Mouse (Mus musculus): Measurements from ENCODE around the gene Denr. TPM values are rescaled to one million over a fixed set of nuclear protein-coding genes. Genes with fewer than 3 reads are reported as not detected.

The Denr gene
- polyA plus RNA-seq, 1 experiment from 2014 or later: 166 TPM

- 90% methylated on average over 5 of the region's 5 CpGs for WGBS
- H3K27ac ChIP-seq (ENCODE audit: low read depth, low read length): no peak overlapping the region
- no peak for ATAC-seq (replicated peaks; ENCODE audit: low FRiP score)
- H3K4me2 ChIP-seq (ENCODE audit: low read depth, low read length, severe bottlenecking): no peak overlapping the region
- no peaks in the 10 kb centered on the region for H3K4me1 ChIP-seq (replicated peaks; ENCODE audit: control insufficient read depth, insufficient read depth, low read length)
- H3K4me3 ChIP-seq (ENCODE audit: low read depth, low read length): no peak overlapping the region
- no peaks in the 10 kb centered on the region for H3K36me3 ChIP-seq (ENCODE audit: control insufficient read depth, insufficient read depth, low read length)
- H3K9me3 ChIP-seq (ENCODE audit: control insufficient read depth, low read length): no peaks in the 10 kb centered on the region
- H3K9ac ChIP-seq (ENCODE audit: low read length): no peak overlapping the region
- DNase-seq (ENCODE audit: low spot score): no peak
- no peaks in the 10 kb centered on the region for H3K27me3 ChIP-seq (ENCODE audit: control insufficient read depth, insufficient read depth, low read length)
Observed at GRCm38 (mm10) chr5:123893520-123893919, 13.5 kb upstream of the Denr start.

- Histone ChIP-seq H3K9me3 (ENCODE audit: control insufficient read depth, low read length) (no peaks in the 10 kb centered on the region), H3K27me3 (ENCODE audit: control insufficient read depth, insufficient read depth, low read length) (no peaks in the 10 kb centered on the region), H3K4me1 (replicated peaks; ENCODE audit: control insufficient read depth, insufficient read depth, low read length) (no peaks in the 10 kb centered on the region), H3K4me2 (ENCODE audit: low read depth, low read length, severe bottlenecking) (no peak overlapping the region), H3K4me3 (ENCODE audit: low read depth, low read length) (no peak overlapping the region), H3K9ac (ENCODE audit: low read length) (no peak overlapping the region), H3K27ac (ENCODE audit: low read depth, low read length) (no peak overlapping the region), H3K36me3 (ENCODE audit: control insufficient read depth, insufficient read depth, low read length) (no peaks in the 10 kb centered on the region)
- no peak for DNase-seq (ENCODE audit: low spot score)
- 90% methylated on average over 11 of the region's 11 CpGs for WGBS
- ATAC-seq (replicated peaks; ENCODE audit: low FRiP score): no peak
Observed at GRCm38 (mm10) chr5:123896395-123896794, 10.6 kb upstream of the Denr start.

- Histone ChIP-seq H3K9ac (ENCODE audit: low read length) (no peak overlapping the region), H3K27me3 (ENCODE audit: control insufficient read depth, insufficient read depth, low read length) (no peaks in the 10 kb centered on the region), H3K4me3 (ENCODE audit: low read depth, low read length) (no peak overlapping the region), H3K36me3 (ENCODE audit: control insufficient read depth, insufficient read depth, low read length) (no peaks in the 10 kb centered on the region), H3K4me2 (ENCODE audit: low read depth, low read length, severe bottlenecking) (no peak overlapping the region), H3K4me1 (replicated peaks; ENCODE audit: control insufficient read depth, insufficient read depth, low read length) (no peaks in the 10 kb centered on the region), H3K27ac (ENCODE audit: low read depth, low read length) (no peak overlapping the region), H3K9me3 (ENCODE audit: control insufficient read depth, low read length) (no peaks in the 10 kb centered on the region)
- no peak for DNase-seq (ENCODE audit: low spot score)
- 88% methylated on average over 13 of the region's 13 CpGs for WGBS
- ATAC-seq (replicated peaks; ENCODE audit: low FRiP score): no peak
Observed at GRCm38 (mm10) chr5:123897352-123897751, 9.6 kb upstream of the Denr start.

DNA sequence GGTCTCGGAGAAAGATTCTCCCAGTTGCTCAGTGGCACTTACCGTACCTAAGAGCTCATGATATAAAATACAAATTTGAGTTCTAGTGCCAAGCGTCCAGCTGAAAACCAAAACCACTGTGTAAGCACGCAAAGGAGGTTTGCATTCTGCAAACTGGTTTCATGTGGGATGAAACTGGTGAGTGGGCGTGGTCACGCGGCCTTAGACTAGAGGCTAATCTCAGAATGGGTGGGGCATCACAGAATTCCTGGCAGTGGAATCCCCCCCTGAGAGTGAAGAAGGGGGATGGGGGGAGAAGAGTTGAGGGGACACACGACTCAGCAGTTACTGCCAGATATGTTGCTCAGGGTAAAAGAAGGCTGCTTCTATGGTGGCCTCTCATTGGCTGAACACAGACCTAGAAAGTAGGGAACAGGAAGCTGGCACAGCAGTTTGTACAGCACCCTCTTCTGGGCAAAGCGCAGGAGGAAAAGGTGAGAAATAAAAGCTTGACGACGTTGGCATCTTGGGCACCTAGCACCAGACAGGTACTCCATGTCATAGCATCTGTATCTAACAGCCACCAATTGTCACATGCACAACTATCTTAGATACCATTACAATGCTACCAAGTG, 2.8 kb upstream of the Denr start:
- ATAC-seq (replicated peaks; ENCODE audit: low FRiP score): no peak
- WGBS: 75% methylated on average over 11 of the region's 11 CpGs
- DNase-seq (ENCODE audit: low spot score): no peak
- peaks cover 11% of the 10 kb centered on the region; the same call in 1 of the 2 replicates for H3K4me1 ChIP-seq (replicated peaks; ENCODE audit: control insufficient read depth, insufficient read depth, low read length)
- H3K27ac ChIP-seq (ENCODE audit: low read depth, low read length): no peak overlapping the region
- no peaks in the 10 kb centered on the region for H3K36me3 ChIP-seq (ENCODE audit: control insufficient read depth, insufficient read depth, low read length)
- H3K4me3 ChIP-seq (ENCODE audit: low read depth, low read length): no peak overlapping the region
- H3K9ac ChIP-seq (ENCODE audit: low read length): no peak overlapping the region
- no peaks in the 10 kb centered on the region for H3K9me3 ChIP-seq (ENCODE audit: control insufficient read depth, low read length)
- H3K4me2 ChIP-seq (ENCODE audit: low read depth, low read length, severe bottlenecking): no peak overlapping the region
- no peaks in the 10 kb centered on the region for H3K27me3 ChIP-seq (ENCODE audit: control insufficient read depth, insufficient read depth, low read length)

DNA sequence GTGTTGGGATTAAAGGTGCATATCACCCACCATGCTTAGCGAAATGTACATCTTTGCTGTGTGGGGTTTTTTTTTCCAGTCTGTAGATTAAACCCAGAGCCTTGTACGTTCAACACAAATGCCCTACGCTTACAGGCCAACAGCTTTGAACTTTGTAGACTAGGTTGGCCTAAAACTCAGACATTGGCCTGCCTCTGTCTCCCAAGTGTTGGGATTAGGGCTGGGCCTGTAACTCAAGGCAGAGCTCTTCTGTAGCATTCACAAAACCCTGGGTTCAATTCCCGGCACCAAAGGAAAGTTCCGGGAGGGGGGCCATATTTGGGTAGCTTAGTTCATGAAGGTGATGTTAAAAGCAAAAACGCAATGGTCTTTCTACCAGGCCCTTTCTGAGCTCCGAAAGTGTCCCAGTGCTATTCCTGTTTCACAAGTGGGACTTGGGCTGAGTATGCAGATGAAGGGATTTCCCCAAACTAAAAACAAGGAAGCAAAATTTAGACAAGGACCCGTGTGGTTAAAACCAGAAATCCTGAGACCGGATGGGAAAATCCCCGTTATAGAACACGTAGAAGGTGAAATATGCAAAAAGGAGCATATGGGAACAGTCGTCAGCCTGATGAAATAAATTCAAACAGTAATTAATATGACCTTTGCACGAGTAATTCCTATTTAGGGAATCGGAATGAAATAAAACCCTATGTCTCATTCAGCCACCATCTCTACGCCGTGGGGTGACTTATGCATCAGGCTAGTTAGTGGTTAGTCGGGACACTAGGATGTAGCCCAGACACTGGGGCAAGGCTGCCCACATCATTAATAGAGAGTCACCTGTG, 614 bp upstream of the Denr start:
- no peak overlapping the region for H3K9ac ChIP-seq (ENCODE audit: low read length)
- H3K27me3 ChIP-seq (ENCODE audit: control insufficient read depth, insufficient read depth, low read length): no peaks in the 10 kb centered on the region
- DNase-seq (ENCODE audit: low spot score) (no peak), ATAC-seq (replicated peaks; ENCODE audit: low FRiP score) (no peak)
- peaks cover 11% of the 10 kb centered on the region; the same call in 1 of the 2 replicates for H3K4me1 ChIP-seq (replicated peaks; ENCODE audit: control insufficient read depth, insufficient read depth, low read length)
- peaks cover 3% of the 10 kb centered on the region; the same call in 1 of the 2 replicates for H3K36me3 ChIP-seq (ENCODE audit: control insufficient read depth, insufficient read depth, low read length)
- WGBS: 74% methylated on average over 17 of the region's 17 CpGs
- no peaks in the 10 kb centered on the region for H3K9me3 ChIP-seq (ENCODE audit: control insufficient read depth, low read length)
- H3K4me3 ChIP-seq (ENCODE audit: low read depth, low read length): no peak overlapping the region; the same call in 1 of the 2 replicates
- no peak overlapping the region for H3K27ac ChIP-seq (ENCODE audit: low read depth, low read length)
- no peak overlapping the region; the same call in 1 of the 2 replicates for H3K4me2 ChIP-seq (ENCODE audit: low read depth, low read length, severe bottlenecking)

DNA sequence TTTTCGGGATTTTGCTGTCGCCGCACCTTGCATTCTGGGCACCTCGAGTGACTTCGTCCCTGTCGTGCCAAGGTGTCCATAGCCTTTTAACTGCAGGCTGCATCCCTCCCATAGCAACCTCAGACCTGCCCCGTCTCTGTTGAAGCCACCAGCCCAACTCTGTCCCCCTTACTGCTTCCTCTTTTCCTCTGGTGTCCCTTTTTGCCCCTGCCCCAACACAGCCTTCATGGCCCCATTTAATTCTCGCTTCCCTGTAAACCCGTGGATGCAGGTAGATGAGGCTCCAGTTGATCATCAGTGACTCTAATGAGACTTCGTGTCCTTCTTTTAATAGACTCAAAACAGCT, 629 bp downstream of the Denr start:
- Histone ChIP-seq H3K9ac (ENCODE audit: low read length) (peak overlapping the region; percentile 97), H3K27ac (ENCODE audit: low read depth, low read length) (no peak overlapping the region; the same call in 1 of the 2 replicates), H3K27me3 (ENCODE audit: control insufficient read depth, insufficient read depth, low read length) (no peaks in the 10 kb centered on the region), H3K9me3 (ENCODE audit: control insufficient read depth, low read length) (no peaks in the 10 kb centered on the region), H3K36me3 (ENCODE audit: control insufficient read depth, insufficient read depth, low read length) (peaks cover 3% of the 10 kb centered on the region; the same call in 1 of the 2 replicates), H3K4me3 (ENCODE audit: low read depth, low read length) (peak overlapping the region; percentile 97), H3K4me1 (replicated peaks; ENCODE audit: control insufficient read depth, insufficient read depth, low read length) (peaks cover 11% of the 10 kb centered on the region; the same call in 1 of the 2 replicates), H3K4me2 (ENCODE audit: low read depth, low read length, severe bottlenecking) (peak overlapping the region; percentile 88)
- ATAC-seq (replicated peaks; ENCODE audit: low FRiP score) (no peak), DNase-seq (ENCODE audit: low spot score) (no peak)
- WGBS: 6% methylated on average over 10 of the region's 10 CpGs

DNA sequence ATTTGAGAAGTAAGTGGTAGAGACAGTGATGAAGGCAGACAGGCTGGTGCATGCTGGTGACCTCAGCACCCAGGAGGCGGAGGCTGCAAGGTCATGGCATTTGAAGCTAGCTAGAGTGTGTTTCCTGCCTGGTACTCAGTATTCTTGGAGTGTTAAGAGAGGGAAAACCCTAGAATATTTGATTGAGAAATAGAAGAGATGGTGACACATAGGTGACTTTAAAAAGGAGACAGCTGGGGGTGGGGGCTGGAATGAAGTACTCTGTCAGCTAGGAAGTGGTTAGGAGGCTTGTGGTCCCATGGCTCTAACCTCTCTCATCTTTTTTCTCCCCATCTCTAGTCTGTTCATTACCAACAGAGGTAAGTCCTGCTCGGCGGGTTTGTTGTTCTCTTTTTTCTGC, 7.9 kb downstream of the Denr start:
- H3K36me3 ChIP-seq (ENCODE audit: control insufficient read depth, insufficient read depth, low read length): peaks cover 9% of the 10 kb centered on the region; the same call in 1 of the 2 replicates
- H3K9me3 ChIP-seq (ENCODE audit: control insufficient read depth, low read length): no peaks in the 10 kb centered on the region
- ATAC-seq (replicated peaks; ENCODE audit: low FRiP score) (no peak), DNase-seq (ENCODE audit: low spot score) (no peak)
- WGBS: 94% methylated on average over 3 of the region's 3 CpGs
- H3K4me1 ChIP-seq (replicated peaks; ENCODE audit: control insufficient read depth, insufficient read depth, low read length): no peaks in the 10 kb centered on the region
- H3K27me3 ChIP-seq (ENCODE audit: control insufficient read depth, insufficient read depth, low read length): no peaks in the 10 kb centered on the region
- no peak overlapping the region for H3K4me2 ChIP-seq (ENCODE audit: low read depth, low read length, severe bottlenecking)
- no peak overlapping the region for H3K4me3 ChIP-seq (ENCODE audit: low read depth, low read length)
- H3K27ac ChIP-seq (ENCODE audit: low read depth, low read length): no peak overlapping the region
- H3K9ac ChIP-seq (ENCODE audit: low read length): no peak overlapping the region

DNA sequence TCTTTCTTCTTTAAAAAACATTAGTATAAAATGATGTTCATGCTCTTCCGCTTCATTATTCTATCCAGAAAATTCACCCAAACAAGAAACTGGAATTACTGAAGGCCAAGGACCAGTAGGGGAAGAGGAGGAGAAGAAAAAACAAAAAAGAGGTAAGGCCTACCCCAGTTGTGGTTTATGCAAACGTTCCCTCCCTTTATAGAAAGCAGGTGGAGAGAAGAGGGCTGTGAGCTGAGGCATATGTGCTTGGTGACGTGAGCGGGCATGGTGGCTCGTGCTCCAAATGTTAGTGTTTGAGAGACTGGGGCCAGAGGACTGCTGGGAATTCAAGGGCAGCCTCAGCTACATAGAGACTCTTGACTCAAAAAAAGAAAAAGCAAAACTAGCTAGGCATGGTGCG, 15.1 kb downstream of the Denr start:
- no peaks in the 10 kb centered on the region for H3K27me3 ChIP-seq (ENCODE audit: control insufficient read depth, insufficient read depth, low read length)
- H3K4me3 ChIP-seq (ENCODE audit: low read depth, low read length): no peak overlapping the region
- 90% methylated on average over 6 of the region's 6 CpGs for WGBS
- no peaks in the 10 kb centered on the region for H3K9me3 ChIP-seq (ENCODE audit: control insufficient read depth, low read length)
- no peak overlapping the region for H3K27ac ChIP-seq (ENCODE audit: low read depth, low read length)
- DNase-seq (ENCODE audit: low spot score) (no peak), ATAC-seq (replicated peaks; ENCODE audit: low FRiP score) (no peak)
- H3K9ac ChIP-seq (ENCODE audit: low read length): no peak overlapping the region
- no peaks in the 10 kb centered on the region for H3K4me1 ChIP-seq (replicated peaks; ENCODE audit: control insufficient read depth, insufficient read depth, low read length)
- no peak overlapping the region for H3K4me2 ChIP-seq (ENCODE audit: low read depth, low read length, severe bottlenecking)
- peaks cover 17% of the 10 kb centered on the region; the same call in 1 of the 2 replicates for H3K36me3 ChIP-seq (ENCODE audit: control insufficient read depth, insufficient read depth, low read length)
